Mouse (Mus musculus) liver, embryonic 12.5 days (tissue): ENCODE measurements around the gene Fam107b. TPM values are rescaled to one million over a fixed set of nuclear protein-coding genes. Genes with fewer than 3 reads are reported as not detected.
A peak's percentile ranks its signal among the peaks of the same experiment; 100 is the strongest.

Experiments
- ATAC-seq: fragments of 200-750 bp; cut with Nextera tagmentation; 2 replicates; pipeline ENCODE4 v1.8.0; 2017; ENCODE audit warnings: moderate number of reproducible peaks, mild to moderate bottlenecking, moderate library complexity
- H3K27ac ChIP-seq: fragments of 300-500 bp; sonication (generic); 2 replicates; pipeline ENCODE4 v1.5.1; 2016; ENCODE audit warnings: mild to moderate bottlenecking
- H3K27me3 ChIP-seq: fragments of 300-500 bp; sonication (generic); replicated peaks from 2 replicates; pipeline ENCODE4 v1.6.1; 2016; ENCODE audit warnings: mild to moderate bottlenecking, moderate library complexity
- H3K36me3 ChIP-seq: fragments of 300-500 bp; sonication (generic); 2 replicates; pipeline ENCODE4 v1.6.1; 2016; ENCODE audit warnings: mild to moderate bottlenecking, moderate library complexity
- H3K4me1 ChIP-seq: fragments of 300-500 bp; sonication (generic); 2 replicates; pipeline ENCODE4 v1.6.1; 2016
- H3K4me2 ChIP-seq: fragments of 300-500 bp; sonication (generic); 2 replicates; pipeline ENCODE4 v1.6.1; 2016; ENCODE audit warnings: mild to moderate bottlenecking, moderate library complexity
- H3K4me3 ChIP-seq: fragments of 300-500 bp; sonication (generic); 2 replicates; pipeline ENCODE4 v1.5.1; 2016; ENCODE audit warnings: mild to moderate bottlenecking, moderate library complexity
- H3K9ac ChIP-seq: fragments of 300-500 bp; sonication (generic); 2 replicates; pipeline ENCODE4 v1.6.1; 2016; ENCODE audit warnings: mild to moderate bottlenecking, moderate library complexity
- H3K9me3 ChIP-seq: fragments of 300-500 bp; sonication (generic); replicated peaks from 2 replicates; pipeline ENCODE4 v1.6.1; 2016; ENCODE audit warnings: mild to moderate bottlenecking, moderate library complexity
- WGBS: fragments of 180-500 bp; shearing (Covaris S2); methylation state at CpG from one replicate; pipeline ENCODE4 v1.1.7; 2016; ENCODE audit not compliant: insufficient replicate concordance; 5-methylcytosine and 5-hydroxymethylcytosine counted together
- polyA plus RNA-seq: library from polyadenylated mRNA; unstranded; fragments of >200 nt; fragmentation: Nextera tagmentation; extraction: Ambion mirVana; gene quantifications from 2 replicates; pipeline ENCODE4 v1.2.1, GENCODE M21; 2016

The Fam107b gene
- polyA plus RNA-seq, 1 experiment from 2014 or later = 22.0 TPM

GRCm38 (mm10) chr2:3707236-3707635, 136.9 kb downstream of the Fam107b start:
- no peaks in the 10 kb centered on the region for H3K36me3 ChIP-seq
- H3K9me3 ChIP-seq = no peaks in the 10 kb centered on the region
- no peak for ATAC-seq
- no peak overlapping the region for H3K4me3 ChIP-seq
- H3K27ac ChIP-seq = no peak overlapping the region
- H3K4me1 ChIP-seq = peaks cover 32% of the 10 kb centered on the region; the same call in 1 of the 2 replicates
- H3K27me3 ChIP-seq = no peaks in the 10 kb centered on the region
- H3K9ac ChIP-seq = no peak overlapping the region
- WGBS = 53% methylated on average over 1 of the region's 1 CpGs
- H3K4me2 ChIP-seq = no peak overlapping the region

- H3K27me3 ChIP-seq = no peaks in the 10 kb centered on the region
- no peak for ATAC-seq
Measured at GRCm38 (mm10) chr2:3708621-3709020, 138.3 kb downstream of the Fam107b start.

GRCm38 (mm10) chr2:3709882-3710281, 139.6 kb downstream of the Fam107b start:
- Histone ChIP-seq H3K4me1 (peaks cover 40% of the 10 kb centered on the region), H3K36me3 (no peaks in the 10 kb centered on the region), H3K27me3 (no peaks in the 10 kb centered on the region; the same call in 1 of the 2 replicates), H3K4me3 (no peak overlapping the region), H3K9ac (no peak overlapping the region), H3K4me2 (no peak overlapping the region), H3K9me3 (no peaks in the 10 kb centered on the region), H3K27ac (no peak overlapping the region)
- 46% methylated on average over 2 of the region's 2 CpGs for WGBS
- ATAC-seq = peak; percentile 5; the same call in 1 of the 2 replicates

More at GRCm38 (mm10) chr2:3708621-3709020, 138.3 kb downstream of the Fam107b start:
- H3K36me3 ChIP-seq = no peaks in the 10 kb centered on the region
- no peak overlapping the region for H3K4me2 ChIP-seq
- no peak overlapping the region for H3K9ac ChIP-seq
- H3K27ac ChIP-seq = no peak overlapping the region
- 82% methylated on average over 4 of the region's 4 CpGs for WGBS
- H3K9me3 ChIP-seq = no peaks in the 10 kb centered on the region
- H3K4me3 ChIP-seq = no peak overlapping the region
- peaks cover 40% of the 10 kb centered on the region for H3K4me1 ChIP-seq

GRCm38 (mm10) chr2:3710521-3710920, 140.2 kb downstream of the Fam107b start:
- no peaks in the 10 kb centered on the region for H3K9me3 ChIP-seq
- peaks cover 38% of the 10 kb centered on the region for H3K4me1 ChIP-seq
- H3K27ac ChIP-seq = no peak overlapping the region
- 88% methylated on average over 3 of the region's 3 CpGs for WGBS
- H3K4me2 ChIP-seq = no peak overlapping the region
- no peak for ATAC-seq
- H3K9ac ChIP-seq = no peak overlapping the region
- no peak overlapping the region for H3K4me3 ChIP-seq
- no peaks in the 10 kb centered on the region; the same call in 1 of the 2 replicates for H3K27me3 ChIP-seq
- H3K36me3 ChIP-seq = no peaks in the 10 kb centered on the region

GRCm38 (mm10) chr2:3712369-3713042, 142.2 kb downstream of the Fam107b start:
- Histone ChIP-seq H3K9ac (no peak overlapping the region), H3K27ac (peak overlapping the region; percentile 31; the same call in 1 of the 2 replicates), H3K9me3 (no peaks in the 10 kb centered on the region), H3K27me3 (no peaks in the 10 kb centered on the region; the same call in 1 of the 2 replicates), H3K4me2 (peak overlapping the region; percentile 99), H3K4me1 (peaks cover 47% of the 10 kb centered on the region), H3K4me3 (0 out of 2 replicates have a peak overlapping the region, but pooled peaks have one; percentile 73), H3K36me3 (no peaks in the 10 kb centered on the region)
- ATAC-seq = no peak
- 65% methylated on average over 3 of the region's 3 CpGs for WGBS

GRCm38 (mm10) chr2:3713212-3713681, 143.0 kb downstream of the Fam107b start:
- H3K4me2 ChIP-seq = peak overlapping the region; percentile 99
- peak overlapping the region; percentile 87 for H3K9ac ChIP-seq
- peak; percentile 92 for ATAC-seq
- H3K36me3 ChIP-seq = no peaks in the 10 kb centered on the region
- H3K27ac ChIP-seq = peak overlapping the region; percentile 67
- no peaks in the 10 kb centered on the region; the same call in 1 of the 2 replicates for H3K27me3 ChIP-seq
- peak overlapping the region; percentile 73 for H3K4me3 ChIP-seq
- peaks cover 54% of the 10 kb centered on the region for H3K4me1 ChIP-seq
- under 1% methylated on average over 41 of the region's 41 CpGs for WGBS
- H3K9me3 ChIP-seq = no peaks in the 10 kb centered on the region

- peak overlapping the region; percentile 67 for H3K27ac ChIP-seq
- peak overlapping the region; percentile 73 for H3K4me3 ChIP-seq
- peak; percentile 51 for ATAC-seq
- peak overlapping the region; percentile 87 for H3K9ac ChIP-seq
- H3K36me3 ChIP-seq = no peaks in the 10 kb centered on the region
- no peaks in the 10 kb centered on the region; the same call in 1 of the 2 replicates for H3K27me3 ChIP-seq
- H3K4me2 ChIP-seq = peak overlapping the region; percentile 99
- H3K9me3 ChIP-seq = no peaks in the 10 kb centered on the region
- WGBS = under 1% methylated on average over 38 of the region's 38 CpGs
- H3K4me1 ChIP-seq = peaks cover 54% of the 10 kb centered on the region
Measured at GRCm38 (mm10) chr2:3713682-3714361, 143.5 kb downstream of the Fam107b start.

GRCm38 (mm10) chr2:3714511-3714910, 144.2 kb downstream of the Fam107b start:
- Histone ChIP-seq H3K4me2 (peak overlapping the region; percentile 99), H3K36me3 (no peaks in the 10 kb centered on the region), H3K27me3 (no peaks in the 10 kb centered on the region; the same call in 1 of the 2 replicates), H3K4me1 (peaks cover 52% of the 10 kb centered on the region), H3K27ac (no peak overlapping the region), H3K9ac (peak overlapping the region; percentile 87; the same call in 1 of the 2 replicates), H3K9me3 (no peaks in the 10 kb centered on the region), H3K4me3 (peak overlapping the region; percentile 73)
- no peak for ATAC-seq
- 44% methylated on average over 1 of the region's 1 CpGs for WGBS

- Histone ChIP-seq H3K27ac (no peak overlapping the region), H3K9ac (no peak overlapping the region), H3K4me2 (peak overlapping the region; percentile 31), H3K27me3 (no peaks in the 10 kb centered on the region; the same call in 1 of the 2 replicates), H3K9me3 (no peaks in the 10 kb centered on the region), H3K36me3 (no peaks in the 10 kb centered on the region), H3K4me3 (no peak overlapping the region), H3K4me1 (peaks cover 50% of the 10 kb centered on the region)
- 19% methylated on average over 3 of the region's 3 CpGs for WGBS
- ATAC-seq = no peak
Measured at GRCm38 (mm10) chr2:3715424-3715823, 145.1 kb downstream of the Fam107b start.

- Histone ChIP-seq H3K9me3 (no peaks in the 10 kb centered on the region), H3K27ac (no peak overlapping the region), H3K4me3 (no peak overlapping the region), H3K4me1 (peaks cover 61% of the 10 kb centered on the region), H3K36me3 (no peaks in the 10 kb centered on the region), H3K27me3 (no peaks in the 10 kb centered on the region; the same call in 1 of the 2 replicates), H3K4me2 (peak overlapping the region; percentile 12; the same call in 1 of the 2 replicates), H3K9ac (no peak overlapping the region)
- no peak for ATAC-seq
- WGBS = 30% methylated on average over 5 of the region's 5 CpGs
Measured at GRCm38 (mm10) chr2:3717268-3717667, 147.0 kb downstream of the Fam107b start.

GRCm38 (mm10) chr2:3717847-3718246, 147.6 kb downstream of the Fam107b start:
- Histone ChIP-seq H3K27ac (no peak overlapping the region), H3K27me3 (no peaks in the 10 kb centered on the region; the same call in 1 of the 2 replicates), H3K4me1 (peaks cover 58% of the 10 kb centered on the region), H3K4me2 (no peak overlapping the region), H3K36me3 (no peaks in the 10 kb centered on the region), H3K4me3 (no peak overlapping the region), H3K9me3 (no peaks in the 10 kb centered on the region), H3K9ac (no peak overlapping the region)
- no peak for ATAC-seq
- WGBS = 46% methylated on average over 4 of the region's 4 CpGs
